Mouse (Mus musculus) erythroblast, embryonic 14.5 days (primary cell): ENCODE results near the gene Lbr.
"Not testable (repeated sequence)": the region's sequence is repeated elsewhere in the genome, so short reads cannot be mapped to it uniquely, and the experiment has no call there.

Experiments
- GATA1 ChIP-seq: IDR thresholded peaks from 2 replicates; pipeline ENCODE4 v1.6.1; 2012; ENCODE audit warnings: low read length, inconsistent platforms, mixed read lengths
- TAL1 ChIP-seq: IDR thresholded peaks from 3 replicates; pipeline ENCODE4 v1.6.1; 2012; ENCODE audit warnings: low read length, inconsistent platforms, mixed read lengths

GRCm38 (mm10) chr1:181782600-181782999 is 60.2 kb downstream of the Lbr start:
- not testable (repeated sequence) for TF ChIP-seq GATA1, TAL1
